Mouse (Mus musculus) midbrain, embryonic 13.5 days (tissue): ENCODE results near the gene 3300002I08Rik. TPM values are rescaled to one million over a fixed set of nuclear protein-coding genes. Genes with fewer than 3 reads are reported as not detected.

ENCODE experiments used
- ATAC-seq: fragments of 200-750 bp; cut with Nextera tagmentation; 2 replicates; pipeline ENCODE4 v1.8.0; 2017; ENCODE audit warnings: mild to moderate bottlenecking, moderate TSS enrichment, moderate library complexity
- H3K27ac ChIP-seq: fragments of 300-500 bp; sonication (generic); 2 replicates; pipeline ENCODE4 v1.5.1; 2015; ENCODE audit warnings: inconsistent platforms, mild to moderate bottlenecking, moderate library complexity
- H3K27me3 ChIP-seq: fragments of 300-500 bp; sonication (generic); 2 replicates; pipeline ENCODE4 v1.6.1; 2015; ENCODE audit warnings: mild to moderate bottlenecking, inconsistent platforms
- H3K36me3 ChIP-seq: fragments of 300-500 bp; sonication (generic); 2 replicates; pipeline ENCODE4 v1.6.1; 2015; ENCODE audit warnings: mild to moderate bottlenecking, inconsistent platforms
- H3K4me1 ChIP-seq: fragments of 300-500 bp; sonication (generic); replicated peaks from 2 replicates; pipeline ENCODE4 v1.6.1; 2015; ENCODE audit warnings: inconsistent platforms
- H3K4me2 ChIP-seq: fragments of 300-500 bp; sonication (generic); replicated peaks from 2 replicates; pipeline ENCODE4 v1.6.1; 2015; ENCODE audit warnings: moderate library complexity, mild to moderate bottlenecking, inconsistent platforms
- H3K4me3 ChIP-seq: fragments of 300-500 bp; sonication (generic); replicated peaks from 2 replicates; pipeline ENCODE4 v1.5.1; 2015; ENCODE audit warnings: mild to moderate bottlenecking, inconsistent platforms
- H3K9ac ChIP-seq: fragments of 300-500 bp; sonication (generic); replicated peaks from 2 replicates; pipeline ENCODE4 v1.6.1; 2015; ENCODE audit warnings: mild to moderate bottlenecking, inconsistent platforms
- H3K9me3 ChIP-seq: fragments of 300-500 bp; sonication (generic); 2 replicates; pipeline ENCODE4 v1.6.1; 2016; ENCODE audit warnings: mild to moderate bottlenecking, inconsistent platforms
- WGBS: fragments of 180-500 bp; shearing (Covaris S2); methylation state at CpG from one replicate; pipeline ENCODE4 v1.1.7; 2015; 5-methylcytosine and 5-hydroxymethylcytosine counted together
- polyA plus RNA-seq: library from polyadenylated mRNA; unstranded; fragments of >200 nt; fragmentation: Nextera tagmentation; extraction: Ambion mirVana; gene quantifications from 2 replicates; pipeline ENCODE4 v1.2.1, GENCODE M21; 2015

3300002I08Rik gene
- polyA plus RNA-seq, 1 experiment from 2014 or later, result 15.5 TPM

DNA sequence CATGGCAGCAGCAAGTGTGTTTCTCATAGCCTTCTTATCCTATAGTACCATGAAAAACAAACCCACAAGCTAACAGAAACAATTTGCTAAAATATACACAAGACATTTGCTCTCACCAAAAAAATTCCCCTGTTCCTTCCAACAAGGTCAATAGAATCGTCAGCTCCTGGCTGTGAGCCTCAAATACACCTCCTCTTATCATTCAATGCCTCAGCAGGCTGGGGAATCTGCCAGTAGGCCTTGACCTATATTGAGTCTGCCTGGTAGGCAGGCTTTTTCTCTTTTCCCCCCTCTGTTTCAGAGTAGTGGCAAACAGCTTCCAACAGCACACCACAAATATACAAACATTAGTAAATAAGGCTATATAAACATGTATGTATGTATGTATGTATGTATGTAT is 63.5 kb downstream of the 3300002I08Rik start:
- H3K4me2 ChIP-seq, result no peak overlapping the region
- H3K27me3 ChIP-seq, result no peaks in the 10 kb centered on the region
- ATAC-seq, result no peak
- no peak overlapping the region for H3K9ac ChIP-seq
- H3K4me1 ChIP-seq, result no peaks in the 10 kb centered on the region
- H3K36me3 ChIP-seq, result no peaks in the 10 kb centered on the region
- no peak overlapping the region for H3K27ac ChIP-seq
- H3K4me3 ChIP-seq, result no peak overlapping the region
- WGBS, result 46% methylated on average over 1 of the region's 1 CpGs
- peaks cover 6% of the 10 kb centered on the region; the same call in 1 of the 2 replicates for H3K9me3 ChIP-seq

DNA sequence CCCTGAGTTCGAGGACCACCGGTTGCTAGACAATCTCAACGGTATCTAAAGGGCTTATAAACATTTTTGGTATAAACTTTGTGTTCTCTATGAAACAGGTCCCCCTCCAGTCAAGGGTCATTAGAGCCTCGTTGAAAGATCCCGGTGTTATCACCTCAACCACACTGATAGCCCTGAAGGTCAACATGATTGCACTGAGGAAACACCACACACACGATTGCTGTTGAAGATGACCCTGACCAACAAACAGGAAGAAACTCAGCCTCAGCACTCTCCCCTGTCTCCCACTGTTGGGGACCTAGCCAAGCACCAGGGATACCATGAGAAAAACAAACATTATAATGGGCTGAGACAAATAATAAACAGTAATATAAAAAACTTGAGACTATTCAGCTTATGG is 68.9 kb downstream of the 3300002I08Rik start:
- no peaks in the 10 kb centered on the region for H3K36me3 ChIP-seq
- 88% methylated on average over 6 of the region's 6 CpGs for WGBS

More for the DNA sequence above, 68.9 kb downstream of the 3300002I08Rik start:
- no peak overlapping the region for H3K9ac ChIP-seq
- no peak overlapping the region for H3K4me3 ChIP-seq
- H3K9me3 ChIP-seq, result peaks cover 10% of the 10 kb centered on the region; the same call in 1 of the 2 replicates
- H3K27ac ChIP-seq, result no peak overlapping the region
- no peak for ATAC-seq
- H3K4me2 ChIP-seq, result no peak overlapping the region
- H3K4me1 ChIP-seq, result no peaks in the 10 kb centered on the region
- H3K27me3 ChIP-seq, result no peaks in the 10 kb centered on the region

Other genes starting within 250 kb of the 3300002I08Rik start
- gene Zfp120, start 226.1 kb downstream of the 3300002I08Rik start, polyA plus RNA-seq, result 9.9 and 10.9 TPM in 2 replicates
- gene Gm10770, start 183.1 kb downstream of the 3300002I08Rik start, polyA plus RNA-seq, result not detected in 2 replicates
- gene Gm14139, start 181.0 kb downstream of the 3300002I08Rik start, polyA plus RNA-seq, result not detected in 2 replicates
- gene Zfp937, start 144.7 kb downstream of the 3300002I08Rik start, polyA plus RNA-seq, result 11.3 and 11.5 TPM in 2 replicates
- 2.9 and 3.6 TPM in 2 replicates for gene Gm21994, start 107.2 kb downstream of the 3300002I08Rik start, polyA plus RNA-seq
- not detected in 2 replicates for gene Gm14124, start 105.2 kb downstream of the 3300002I08Rik start, polyA plus RNA-seq
- 1.5 and 1.6 TPM in 2 replicates for gene Gm10130, start 39.1 kb downstream of the 3300002I08Rik start, polyA plus RNA-seq
- 8.6 and 9.2 TPM in 2 replicates for gene Zfp442, start 88.7 kb upstream of the 3300002I08Rik start, polyA plus RNA-seq
- not detected in 2 replicates for gene Zfp345, start 122.3 kb upstream of the 3300002I08Rik start, polyA plus RNA-seq
- gene Cst7, start 207.7 kb upstream of the 3300002I08Rik start, polyA plus RNA-seq, result 0.16 TPM in 1 of 2 replicates, not detected in the other
- 39.9 and 43.0 TPM in 2 replicates for gene Apmap, start 245.8 kb upstream of the 3300002I08Rik start, polyA plus RNA-seq